Mouse (Mus musculus): ENCODE measurements around the gene Srd5a1.

Gene Srd5a1

GRCm38 (mm10) chr13:69536021-69536420, 75.2 kb downstream of the Srd5a1 start:
- DNase-seq: no peak

DNA sequence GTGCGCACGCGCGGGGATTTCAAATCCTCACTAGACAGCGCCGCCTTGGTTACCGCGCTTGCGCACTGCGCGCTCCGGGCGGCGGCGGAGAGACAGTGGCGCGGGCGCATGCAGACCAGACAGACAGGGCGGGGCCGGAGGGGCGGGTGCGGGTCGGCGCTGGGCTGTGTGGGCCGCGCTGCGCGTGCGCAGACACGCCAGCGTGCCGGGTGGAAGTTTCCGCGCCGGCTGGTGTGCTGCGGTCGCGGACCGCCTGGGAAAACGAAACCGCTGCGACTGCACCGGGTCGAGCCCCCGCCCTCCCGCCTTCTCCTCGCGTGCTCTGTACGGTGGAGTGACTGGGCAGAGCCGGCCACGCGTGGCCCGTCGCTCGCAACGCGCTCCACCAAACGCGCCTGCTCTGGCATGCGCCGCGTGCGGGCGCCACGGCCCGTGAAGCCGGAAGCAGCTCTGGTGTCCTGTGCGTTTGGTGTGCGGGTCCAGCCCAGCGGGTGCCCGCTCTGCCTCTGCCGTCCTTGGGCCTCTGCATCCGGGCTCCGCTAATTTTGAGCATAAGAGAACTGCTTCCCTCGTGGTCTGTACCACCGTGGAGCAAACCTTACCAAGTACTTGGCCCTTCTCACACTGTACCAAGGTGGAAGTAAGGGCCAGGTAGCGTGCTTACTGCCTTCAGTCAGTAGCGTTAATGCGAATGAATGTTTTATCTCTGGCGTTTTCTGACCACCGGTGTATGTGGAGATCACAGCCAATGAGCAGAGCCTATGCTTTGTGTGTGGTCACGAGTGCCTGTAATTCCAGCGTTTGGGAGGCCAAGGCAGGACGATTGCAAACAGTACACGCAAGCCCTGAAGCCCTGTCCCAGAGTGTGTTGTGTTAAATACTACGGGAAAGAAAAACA, 76.3 kb downstream of the Srd5a1 start:
- peak; percentile 96 to 97 for DNase-seq

- DNase-seq: no peak
Observed at GRCm38 (mm10) chr13:69534334-69534653, 76.9 kb downstream of the Srd5a1 start, which contains the start of gene Tent4a. TSS of gene Tent4a (minus strand) at chr13:69534617.

DNA sequence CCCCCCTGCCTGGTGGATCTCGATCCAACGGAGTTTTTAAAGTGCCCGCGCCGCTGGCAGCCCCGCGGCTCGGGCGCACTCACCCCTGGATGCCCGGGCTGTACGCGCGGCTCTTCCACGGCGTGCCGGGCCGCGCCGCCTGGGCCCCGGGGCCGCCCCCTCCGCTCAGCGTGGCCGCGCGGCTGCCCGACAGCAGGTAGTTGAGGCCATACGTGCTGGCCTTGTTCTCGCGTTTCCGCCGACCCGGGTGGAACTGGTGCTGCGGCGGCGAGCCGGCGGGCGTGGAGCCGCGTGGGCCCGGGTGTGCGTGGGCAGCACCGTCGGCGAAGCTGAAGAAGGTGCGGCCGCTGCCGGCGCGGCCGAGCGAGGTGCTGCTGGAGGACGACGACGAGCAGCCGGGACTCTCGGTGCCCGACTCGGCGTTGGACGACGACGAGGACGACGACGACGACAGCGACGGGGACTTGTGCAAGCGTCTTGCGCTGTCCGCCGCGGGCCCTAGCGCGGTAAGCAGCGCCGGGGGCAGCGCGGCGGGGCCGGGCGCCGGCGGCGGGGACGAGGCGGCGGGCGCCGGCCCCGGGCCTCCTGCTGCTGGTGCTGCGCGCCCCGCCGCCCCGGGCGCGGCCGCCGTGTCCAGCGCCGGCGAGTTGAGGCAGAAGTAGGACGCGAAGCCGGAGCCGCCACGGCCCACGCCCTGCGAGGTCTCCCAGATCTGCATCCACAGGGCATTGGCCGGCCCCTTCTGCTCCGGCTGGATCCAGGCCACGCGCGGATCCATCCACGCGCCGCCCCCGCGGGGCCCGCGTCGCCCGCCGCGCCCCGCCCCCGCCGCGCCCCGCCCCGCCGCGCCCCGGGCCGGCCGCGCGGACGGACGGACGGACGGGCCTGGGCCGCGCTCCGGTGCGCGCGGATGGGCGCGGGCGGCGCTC, 77.6 kb downstream of the Srd5a1 start, which contains the start of gene Nsun2:
Nsun2 (plus strand) TSS at position 342 of the 929 bp plus-strand sequence.
- peak; percentile 37 to 49 for DNase-seq

DNA sequence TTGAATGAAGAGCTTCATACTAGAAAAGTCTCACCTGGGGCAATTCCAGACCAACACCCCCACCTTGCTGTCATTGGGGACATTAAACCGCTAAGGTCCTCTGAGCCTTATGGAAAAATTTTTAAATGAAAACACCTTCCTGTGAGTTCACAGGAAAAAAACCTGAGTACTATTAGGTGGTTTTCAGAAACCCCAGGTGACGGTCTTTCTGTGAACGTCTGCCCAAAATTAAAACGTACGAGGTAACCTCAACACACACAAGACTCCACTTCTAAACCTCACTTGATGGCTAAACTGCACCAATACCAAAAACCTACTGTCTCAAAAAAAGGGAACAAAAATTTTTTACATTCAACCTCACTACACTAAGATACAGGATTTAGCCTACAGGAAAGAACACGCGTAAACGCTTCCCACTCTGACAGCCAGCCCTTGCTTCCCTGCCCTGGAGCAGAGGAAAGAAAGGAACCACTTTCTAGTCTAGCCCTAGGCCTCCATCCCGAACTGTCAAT, 78.3 kb downstream of the Srd5a1 start:
- no peak for DNase-seq

- no peak for DNase-seq
Observed at GRCm38 (mm10) chr13:69532101-69532892, 78.9 kb downstream of the Srd5a1 start.

DNA sequence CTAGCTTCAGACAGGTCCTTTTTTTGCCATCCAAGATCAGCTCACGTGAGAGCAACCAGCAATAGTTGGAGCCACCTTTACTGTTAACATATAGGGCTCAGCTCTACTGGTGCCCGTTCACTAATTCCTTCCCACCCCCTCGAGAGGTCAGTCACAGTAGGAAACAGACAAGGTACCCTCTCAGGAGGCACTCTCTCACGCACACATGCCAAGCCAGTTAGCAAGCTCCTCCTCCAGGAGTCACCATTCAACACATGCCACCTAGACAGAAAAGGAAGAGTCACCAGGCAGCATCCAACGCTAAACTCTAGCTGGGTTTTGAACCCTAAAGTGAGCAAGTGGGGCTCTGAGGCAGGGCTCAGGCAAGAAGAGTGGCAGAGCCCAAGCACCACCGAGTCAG, 79.8 kb downstream of the Srd5a1 start:
- DNase-seq: no peak

GRCm38 (mm10) chr13:69530951-69531350, 80.3 kb downstream of the Srd5a1 start:
- DNase-seq: no peak

DNA sequence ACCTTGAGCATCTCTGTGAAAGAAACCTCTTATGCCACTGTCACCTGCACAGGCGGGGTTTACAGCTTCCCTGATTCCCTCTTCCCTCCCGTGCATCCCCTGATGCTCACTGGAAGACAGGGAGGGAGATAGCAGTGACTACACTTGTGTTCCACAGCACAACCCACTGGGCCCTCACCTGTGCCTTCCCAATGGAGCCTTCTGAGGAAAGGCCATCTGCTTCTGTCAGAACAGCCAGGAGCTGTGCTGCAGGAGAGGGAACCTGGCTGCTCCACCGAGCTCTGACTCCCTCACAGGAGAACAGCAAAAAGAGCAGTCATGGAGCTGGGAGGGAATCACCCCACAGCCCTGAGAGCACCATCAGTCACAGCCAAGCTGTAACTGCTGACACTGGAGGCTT, 81.1 kb downstream of the Srd5a1 start:
- no peak for DNase-seq

DNA sequence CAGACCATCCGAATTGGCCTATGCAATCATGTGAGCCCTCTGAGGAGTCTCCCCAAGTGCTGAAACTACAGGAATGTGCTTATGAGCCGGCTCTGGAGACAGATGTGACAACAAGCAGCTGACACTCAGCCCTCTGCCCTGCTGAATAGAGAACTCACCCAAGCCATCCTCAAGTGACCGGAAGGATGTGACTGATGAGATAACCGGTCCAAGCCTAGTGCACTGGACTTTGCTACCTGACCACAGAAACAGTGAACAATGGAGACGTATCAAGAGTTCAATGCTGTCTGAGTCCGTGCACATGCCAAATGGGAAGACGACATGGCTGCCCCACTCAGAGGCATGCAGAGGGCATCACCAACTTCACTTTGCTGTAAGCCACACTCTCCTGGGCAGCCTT, 82.7 kb downstream of the Srd5a1 start:
- DNase-seq: no peak

GRCm38 (mm10) chr13:69525867-69526266, 85.4 kb downstream of the Srd5a1 start:
- DNase-seq: no peak

DNA sequence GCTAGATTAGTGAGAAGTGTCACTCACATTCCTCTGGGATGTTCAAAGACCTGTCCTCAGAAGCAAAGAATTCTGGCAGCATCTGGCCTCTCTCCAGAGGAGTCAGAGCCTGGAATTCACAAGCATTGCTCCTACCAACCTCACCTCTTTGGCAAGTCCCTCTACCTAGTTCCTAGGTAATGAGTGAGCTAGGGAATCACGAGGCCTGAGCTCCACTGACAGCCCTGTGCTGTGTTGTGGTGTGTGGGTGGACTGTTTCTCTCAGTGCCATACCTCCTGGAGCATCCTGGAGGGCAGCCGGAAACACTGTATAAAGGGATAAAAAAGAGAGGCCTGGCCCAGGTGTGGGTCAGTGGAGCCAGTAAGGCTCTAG, 87.1 kb downstream of the Srd5a1 start:
- DNase-seq: no peak
